ENCODE assay signal across 8 mouse cellular contexts in the genomic region with DNA sequence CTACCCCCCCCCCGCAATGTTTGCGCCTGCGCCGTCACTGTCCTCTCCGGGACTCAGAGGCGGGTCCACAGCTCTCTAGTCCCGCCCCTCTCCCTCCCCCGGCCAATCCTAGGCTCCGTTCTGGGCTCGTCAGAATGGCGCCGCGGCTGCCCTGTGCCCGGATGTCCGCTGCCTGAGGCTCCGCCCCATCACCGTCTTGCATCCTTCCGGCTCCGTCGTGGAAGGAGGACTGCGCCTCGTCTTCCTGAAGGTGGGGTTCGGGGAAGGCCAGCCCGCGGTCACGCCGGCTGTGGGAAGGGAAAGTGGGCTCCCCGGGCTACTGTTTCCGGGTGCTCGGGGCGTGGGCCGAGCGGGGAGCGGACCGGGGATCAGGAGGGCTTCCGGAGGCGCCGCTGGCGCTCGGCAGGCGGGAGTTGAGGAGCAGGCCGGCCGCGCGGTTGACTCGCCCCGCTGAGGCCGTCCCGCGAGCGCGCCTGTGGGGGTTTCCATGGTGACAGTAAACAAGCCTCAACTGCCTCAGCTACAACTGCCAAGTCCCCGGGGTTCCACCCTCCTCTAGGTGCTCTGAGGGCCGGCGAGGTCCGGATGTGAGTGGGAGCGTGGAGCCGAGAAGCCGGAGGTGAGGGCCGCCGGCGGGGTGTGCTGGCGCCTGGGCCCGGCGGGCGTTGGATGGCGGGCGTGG. TPM values are rescaled to one million over a fixed set of nuclear protein-coding genes. Genes with fewer than 3 reads are reported as not detected.
DNase-seq lines count a peak whose midpoint lies in the region; ATAC-seq and TF ChIP-seq lines count a peak whose summit lies in the region.

No protein-coding gene starts in this region.

- peak overlapping the region; percentile 92 for H3K27ac ChIP-seq in heart, embryonic 15.5 days
- peak overlapping the region; percentile 91 for H3K27ac ChIP-seq in liver, embryonic 14.5 days
- peak overlapping the region; percentile 89 for H3K27ac ChIP-seq in neural tube, embryonic 11.5 days (ENCODE audit: low read depth, low read length)
- H3K27ac ChIP-seq in stomach, postnatal 0 days (replicated peaks): peak overlapping the region; percentile 100

- peak overlapping the region; percentile 100 for H3K4me3 ChIP-seq in heart, embryonic 15.5 days
- peak overlapping the region; percentile 73 to 95 for H3K4me3 ChIP-seq in liver, embryonic 14.5 days (ENCODE audit: insufficient read depth in 1 of 2, low read depth in 2 of 2, low read length in 2 of 2)
- peak overlapping the region; percentile 99 for H3K4me3 ChIP-seq in neural tube, embryonic 11.5 days (ENCODE audit: low read depth, low read length)
- H3K4me3 ChIP-seq in stomach, postnatal 0 days (ENCODE audit: low read depth, low read length): peak overlapping the region; percentile 99

- no peaks in the 10 kb centered on the region for H3K9me3 ChIP-seq in heart, embryonic 15.5 days (replicated peaks)
- H3K9me3 ChIP-seq in liver, embryonic 14.5 days (ENCODE audit: control insufficient read depth, low read length): no peaks in the 10 kb centered on the region
- H3K9me3 ChIP-seq in neural tube, embryonic 11.5 days (ENCODE audit: control insufficient read depth, low read length): no peaks in the 10 kb centered on the region
- no peaks in the 10 kb centered on the region for H3K9me3 ChIP-seq in stomach, postnatal 0 days (ENCODE audit: control insufficient read depth, low read length)

- TF ChIP-seq CTCF in liver, embryonic 14.5 days (IDR thresholded peaks at IDR 0.05; ENCODE audit: low read depth): peak; percentile 10; the same call in 1 of the 2 replicates
- TF ChIP-seq CTCF in stomach, postnatal 0 days (IDR thresholded peaks at IDR 0.05; ENCODE audit: low read depth): peak; percentile 14; the same call in 1 of the 2 replicates

- H3K4me2 ChIP-seq in heart, embryonic 15.5 days: peak overlapping the region; percentile 71
- peak overlapping the region; percentile 88 for H3K4me2 ChIP-seq in liver, embryonic 14.5 days (ENCODE audit: low read depth)
- peak overlapping the region; percentile 90 for H3K4me2 ChIP-seq in neural tube, embryonic 11.5 days (ENCODE audit: low read depth)
- peak overlapping the region; percentile 76 for H3K4me2 ChIP-seq in stomach, postnatal 0 days (replicated peaks; ENCODE audit: low read depth)

- H3K36me3 ChIP-seq in heart, embryonic 15.5 days: no peaks in the 10 kb centered on the region
- no peaks in the 10 kb centered on the region for H3K36me3 ChIP-seq in liver, embryonic 14.5 days (replicated peaks; ENCODE audit: control insufficient read depth, insufficient read depth, low read depth)
- H3K36me3 ChIP-seq in neural tube, embryonic 11.5 days (ENCODE audit: control insufficient read depth, insufficient read depth, low read length): no peaks in the 10 kb centered on the region
- no peaks in the 10 kb centered on the region for H3K36me3 ChIP-seq in stomach, postnatal 0 days (ENCODE audit: control insufficient read depth, insufficient read depth, low read length)

- no peaks in the 10 kb centered on the region for H3K27me3 ChIP-seq in heart, embryonic 15.5 days
- H3K27me3 ChIP-seq in liver, embryonic 14.5 days (ENCODE audit: control insufficient read depth, insufficient read depth, low read length): no peaks in the 10 kb centered on the region
- H3K27me3 ChIP-seq in neural tube, embryonic 11.5 days (ENCODE audit: control insufficient read depth, insufficient read depth, low read length): no peaks in the 10 kb centered on the region
- no peaks in the 10 kb centered on the region for H3K27me3 ChIP-seq in stomach, postnatal 0 days (ENCODE audit: control insufficient read depth, insufficient read depth, low read length)

- H3K4me1 ChIP-seq in heart, embryonic 15.5 days (replicated peaks): peaks cover 28% of the 10 kb centered on the region
- peaks cover 32% of the 10 kb centered on the region in 2 experiments for H3K4me1 ChIP-seq in liver, embryonic 14.5 days (replicated peaks; ENCODE audit: control insufficient read depth in 2 of 2, insufficient read depth in 2 of 2, low read length in 1 of 2)
- peaks cover 12% of the 10 kb centered on the region for H3K4me1 ChIP-seq in neural tube, embryonic 11.5 days (ENCODE audit: control insufficient read depth, insufficient read depth, low read length)
- 0 out of 2 replicates have a peak, but pooled peaks cover 3% of the 10 kb centered on the region for H3K4me1 ChIP-seq in stomach, postnatal 0 days (replicated peaks; ENCODE audit: control insufficient read depth, insufficient read depth)

- H3K9ac ChIP-seq in heart, embryonic 15.5 days: peak overlapping the region; percentile 99
- H3K9ac ChIP-seq in liver, embryonic 14.5 days (replicated peaks): peak overlapping the region; percentile 98
- peak overlapping the region; percentile 95 for H3K9ac ChIP-seq in neural tube, embryonic 11.5 days (ENCODE audit: low read length)
- H3K9ac ChIP-seq in stomach, postnatal 0 days (ENCODE audit: low read length): peak overlapping the region; percentile 99

- no peak for TF ChIP-seq EP300 in liver, embryonic 14.5 days (IDR thresholded peaks at IDR 0.05; ENCODE audit: low read depth)
- TF ChIP-seq EP300 in stomach, postnatal 0 days (optimal IDR thresholded peaks at IDR 0.05): no peak

- WGBS in heart, embryonic 15.5 days: under 1% methylated on average over 62 of the region's 68 CpGs
- WGBS in liver, embryonic 14.5 days (ENCODE audit: insufficient replicate concordance): under 1% methylated on average over 67 of the region's 68 CpGs
- WGBS in neural tube, embryonic 11.5 days: 0% methylated on average over 60 of the region's 68 CpGs
- under 1% methylated on average over 61 of the region's 68 CpGs for WGBS in stomach, postnatal 0 days

- DNase-seq in c-Kit-negative CD71-positive TER-119-positive erythroid progenitor cells, embryonic 14.5 days (ENCODE audit: low read depth, low spot score): peak; percentile 93
- DNase-seq in fibroblast of lung, adult 2 months (ENCODE audit: low read depth): peak; percentile 91
- DNase-seq in kidney, postnatal 25 days: peak; percentile 98 to 99
- DNase-seq in liver, embryonic 14.5 days (ENCODE audit: low read depth in 3 of 3, low spot score in 3 of 3): peak; percentile 95 to 96 (median 95)
- DNase-seq in neural tube, embryonic 11.5 days (ENCODE audit: low spot score): peak; percentile 98
- DNase-seq in stomach, postnatal 0 days (ENCODE audit: low spot score): peak; percentile 99

- peak; percentile 77 for ATAC-seq in CD4-positive, CD25-positive, alpha-beta regulatory T cell, adult 4 months
- ATAC-seq in heart, embryonic 15.5 days (replicated peaks; ENCODE audit: insufficient number of reproducible peaks, insufficient read depth, low FRiP score, low read depth): peak; percentile 97
- ATAC-seq in liver, embryonic 14.5 days (ENCODE audit: insufficient read depth): peak; percentile 89
- ATAC-seq in neural tube, embryonic 11.5 days (ENCODE audit: insufficient read depth, low FRiP score, low TSS enrichment): peak; percentile 97
- peak; percentile 96 for ATAC-seq in stomach, postnatal 0 days (ENCODE audit: low FRiP score, low TSS enrichment)

RNA-seq across cellular contexts. Expression of gene Hnrnpf, which starts 6.6 kb away (rescaled TPM):
- polyA plus RNA-seq in CD4-positive, CD25-positive, alpha-beta regulatory T cell, adult 4 months (2017; shearing (Covaris generic)): 1,000 to 10,000 TPM; 1,072 to 1,239 TPM
- polyA plus RNA-seq in heart, embryonic 15.5 days (2015; fragmentation: Nextera tagmentation; extraction: Ambion mirVana): 424 and 511 TPM in 2 replicates
- 222 and 368 TPM in 2 replicates for polyA plus RNA-seq in liver, embryonic 14.5 days (2012; rRNA removed)
- 457 and 507 TPM in 2 replicates for polyA plus RNA-seq in liver, embryonic 14.5 days (2014; fragmentation: Nextera tagmentation; extraction: Ambion mirVana)
- polyA plus RNA-seq in neural tube, embryonic 11.5 days (2014; fragmentation: Nextera tagmentation; extraction: Ambion mirVana): 688 and 701 TPM in 2 replicates
- polyA plus RNA-seq in stomach, postnatal 0 days (2015; fragmentation: Nextera tagmentation; extraction: Ambion mirVana): 388 and 401 TPM in 2 replicates

RNA-seq across cellular contexts. Expression of gene Fxyd4, which starts 30.8 kb away (rescaled TPM):
- 10 to 100 TPM in 1 of 2 experiments, 1 to 10 TPM in 1; 7.6 to 14.3 TPM for polyA plus RNA-seq in CD4-positive, CD25-positive, alpha-beta regulatory T cell, adult 4 months (2017; shearing (Covaris generic))
- polyA plus RNA-seq in heart, embryonic 15.5 days (2015; fragmentation: Nextera tagmentation; extraction: Ambion mirVana): 1.7 and 2.3 TPM in 2 replicates
- not detected in 2 replicates for polyA plus RNA-seq in liver, embryonic 14.5 days (2012; rRNA removed)
- not detected in 2 replicates for polyA plus RNA-seq in liver, embryonic 14.5 days (2014; fragmentation: Nextera tagmentation; extraction: Ambion mirVana)
- 1.3 and 1.9 TPM in 2 replicates for polyA plus RNA-seq in neural tube, embryonic 11.5 days (2014; fragmentation: Nextera tagmentation; extraction: Ambion mirVana)
- polyA plus RNA-seq in stomach, postnatal 0 days (2015; fragmentation: Nextera tagmentation; extraction: Ambion mirVana): 4.2 and 5.8 TPM in 2 replicates

RNA-seq across cellular contexts. Expression of gene Zfp239, which starts 44.8 kb away (rescaled TPM):
- polyA plus RNA-seq in CD4-positive, CD25-positive, alpha-beta regulatory T cell, adult 4 months (2017; shearing (Covaris generic)): 1 to 10 TPM; 2.4 to 3.3 TPM
- 1.1 and 2.3 TPM in 2 replicates for polyA plus RNA-seq in heart, embryonic 15.5 days (2015; fragmentation: Nextera tagmentation; extraction: Ambion mirVana)
- 1.2 and 2.0 TPM in 2 replicates for polyA plus RNA-seq in liver, embryonic 14.5 days (2012; rRNA removed)
- polyA plus RNA-seq in liver, embryonic 14.5 days (2014; fragmentation: Nextera tagmentation; extraction: Ambion mirVana): 2.9 and 3.5 TPM in 2 replicates
- polyA plus RNA-seq in neural tube, embryonic 11.5 days (2014; fragmentation: Nextera tagmentation; extraction: Ambion mirVana): 9.6 and 10.8 TPM in 2 replicates
- 1.7 and 2.0 TPM in 2 replicates for polyA plus RNA-seq in stomach, postnatal 0 days (2015; fragmentation: Nextera tagmentation; extraction: Ambion mirVana)

Comparison
In these comparisons a context has a peak if more than half of its experiments do, and no peak if none do; other contexts are left out.
1. Peak in every context shown above with its lines: DNase-seq, ATAC-seq, H3K4me3 ChIP-seq and H3K27ac ChIP-seq.